ENCODE assay signal across 9 mouse cellular contexts in the genomic region with DNA sequence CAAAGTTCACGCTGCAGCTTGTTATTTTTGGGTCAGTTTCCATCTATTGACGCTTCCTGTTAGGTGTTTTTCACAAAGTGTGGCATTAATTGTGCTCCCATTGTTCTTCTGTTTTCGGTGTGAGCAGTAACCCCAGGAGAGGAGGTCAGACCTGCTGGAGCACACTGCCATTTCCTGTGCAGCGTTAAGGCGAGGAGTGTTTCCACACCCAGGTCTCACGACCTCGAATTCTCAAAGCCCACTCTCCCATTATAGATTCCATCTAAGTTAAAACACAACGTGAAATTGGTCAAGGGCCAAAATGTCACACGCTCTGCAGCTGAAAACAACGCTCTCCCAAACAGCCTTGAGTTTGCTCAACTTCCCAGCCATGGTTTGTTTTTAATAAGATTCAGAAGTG. TPM values are rescaled to one million over a fixed set of nuclear protein-coding genes. Genes with fewer than 3 reads are reported as not detected.
DNase-seq lines count a peak whose midpoint lies in the region; ATAC-seq and TF ChIP-seq lines count a peak whose summit lies in the region.
"Had no signal": no experiment of that assay in that cellular context is flagged by ENCODE, and none has a peak within 500 bp of the region (broad histone marks: within the 10 kb centered on the region; RNA-seq: fewer than 3 reads in every experiment).

No protein-coding gene starts in this region.

- H3K36me3 ChIP-seq in embryonic facial prominence, embryonic 10.5 days (replicated peaks) = no peaks in the 10 kb centered on the region
- H3K36me3 ChIP-seq in heart, postnatal 0 days (replicated peaks; ENCODE audit: control insufficient read depth, insufficient read depth, low read length) = no peaks in the 10 kb centered on the region
- H3K36me3 ChIP-seq: midbrain, embryonic 13.5 days had no signal

- peak; percentile 51 for DNase-seq in R1 (ENCODE audit: low read depth, low spot score)
- no peak for DNase-seq in embryonic facial prominence, embryonic 10.5 days (ENCODE audit: low spot score)
- no peak for DNase-seq in heart, postnatal 0 days (ENCODE audit: low spot score)
- peak; percentile 28 to 35 for DNase-seq in kidney, postnatal 36 days
- no peak for DNase-seq in ovary, postnatal 36 days (ENCODE audit: low spot score)
- DNase-seq in Muller cell, postnatal 12 days (ENCODE audit: inconsistent ontology term) = no peak
- no peak for DNase-seq in layer of hippocampus, postnatal 36 days

- TF ChIP-seq CTCF in heart, postnatal 0 days (IDR thresholded peaks at IDR 0.05; ENCODE audit: low read depth) = no peak

- H3K4me2 ChIP-seq in heart, postnatal 0 days (ENCODE audit: low read depth, low read length) = peak overlapping the region; percentile 5; the same call in 1 of the 2 replicates
- H3K4me2 ChIP-seq: midbrain, embryonic 13.5 days had no signal

- peak overlapping the region; percentile 21; the same call in 1 of the 2 replicates for H3K27ac ChIP-seq in embryonic facial prominence, embryonic 10.5 days (replicated peaks)
- peak overlapping the region; percentile 82 for H3K27ac ChIP-seq in heart, postnatal 0 days (ENCODE audit: low read depth)
- H3K27ac ChIP-seq: liver, embryonic 14.5 days; midbrain, embryonic 13.5 days had no signal

- 40% methylated on average over 10 of the region's 10 CpGs for WGBS in embryonic facial prominence, embryonic 10.5 days
- WGBS in heart, postnatal 0 days = 48% methylated on average over 10 of the region's 10 CpGs

- no peaks in the 10 kb centered on the region for H3K9me3 ChIP-seq in embryonic facial prominence, embryonic 10.5 days
- no peaks in the 10 kb centered on the region for H3K9me3 ChIP-seq in heart, postnatal 0 days (replicated peaks; ENCODE audit: control insufficient read depth, low read length)
- H3K9me3 ChIP-seq: midbrain, embryonic 13.5 days had no signal

- no peak overlapping the region for H3K4me3 ChIP-seq in embryonic facial prominence, embryonic 10.5 days
- no peak overlapping the region for H3K4me3 ChIP-seq in heart, postnatal 0 days (ENCODE audit: low read depth, low read length)
- H3K4me3 ChIP-seq: midbrain, embryonic 13.5 days had no signal

- no peaks in the 10 kb centered on the region for H3K27me3 ChIP-seq in embryonic facial prominence, embryonic 10.5 days (replicated peaks; ENCODE audit: low read depth, poor library complexity, severe bottlenecking)
- H3K27me3 ChIP-seq in heart, postnatal 0 days (ENCODE audit: control insufficient read depth, insufficient read depth, low read length) = no peaks in the 10 kb centered on the region
- H3K27me3 ChIP-seq: midbrain, embryonic 13.5 days had no signal

- peaks cover 17% of the 10 kb centered on the region for H3K4me1 ChIP-seq in embryonic facial prominence, embryonic 10.5 days
- H3K4me1 ChIP-seq in heart, postnatal 0 days (ENCODE audit: control insufficient read depth, insufficient read depth) = no peaks in the 10 kb centered on the region
- H3K4me1 ChIP-seq: midbrain, embryonic 13.5 days had no signal

- H3K9ac ChIP-seq in heart, postnatal 0 days (replicated peaks; ENCODE audit: low read depth, low read length) = no peak overlapping the region
- H3K9ac ChIP-seq: liver, embryonic 14.5 days; midbrain, embryonic 13.5 days had no signal

- peak; percentile 51 for ATAC-seq in heart, postnatal 0 days (ENCODE audit: insufficient read depth, low read depth)
- ATAC-seq: midbrain, embryonic 13.5 days had no signal

- no peak for TF ChIP-seq EP300 in heart, postnatal 0 days (IDR thresholded peaks at IDR 0.05; ENCODE audit: low read depth)

RNA-seq across cellular contexts. Expression of a gene that starts 32.0 kb away (rescaled TPM):
- 8.8 and 9.7 TPM in 2 replicates for polyA plus RNA-seq in embryonic facial prominence, embryonic 10.5 days (2016; fragmentation: Nextera tagmentation; extraction: Ambion mirVana)
- 4.5 and 4.7 TPM in 2 replicates for total RNA-seq in heart, postnatal 0 days (2014; rRNA removed; ENCODE audit: low replicate concordance)
- polyA plus RNA-seq in heart, postnatal 0 days (2015; fragmentation: Nextera tagmentation; extraction: Ambion mirVana) = 2.3 and 2.4 TPM in 2 replicates
- under 1 TPM; 0.35 to 0.67 TPM for total RNA-seq in layer of hippocampus, postnatal 36 days (2021)

RNA-seq across cellular contexts. Expression of a gene that starts 59.1 kb away (rescaled TPM):
- polyA plus RNA-seq in embryonic facial prominence, embryonic 10.5 days (2016; fragmentation: Nextera tagmentation; extraction: Ambion mirVana) = 27.7 and 28.4 TPM in 2 replicates
- total RNA-seq in heart, postnatal 0 days (2014; rRNA removed; ENCODE audit: low replicate concordance) = 11.5 and 35.0 TPM in 2 replicates
- 6.2 and 7.1 TPM in 2 replicates for polyA plus RNA-seq in heart, postnatal 0 days (2015; fragmentation: Nextera tagmentation; extraction: Ambion mirVana)
- total RNA-seq in layer of hippocampus, postnatal 36 days (2021) = 10 to 100 TPM; 25.5 to 37.0 TPM

Comparison
In these comparisons a context has a peak if more than half of its experiments do, and no peak if none do; other contexts are left out.
1. DNase-seq: peak in R1 (single experiment) and kidney, postnatal 36 days (2 of 2); none in embryonic facial prominence, embryonic 10.5 days (single experiment), heart, postnatal 0 days (single experiment), ovary, postnatal 36 days (single experiment), Muller cell, postnatal 12 days (single experiment) and layer of hippocampus, postnatal 36 days (0 of 2).